Mouse (Mus musculus): ENCODE data around the gene Psmg4.

Psmg4 gene

GRCm38 (mm10) chr13:34162491-34163303 lies at the start of gene Psmg4:
TSS of gene Psmg4 (plus strand) at chr13:34162964.
- in situ Hi-C loops (cut with MboI; ENCODE audit: low pct_unique_long_range_greater_than_20kb in 1 of 2, low sequenced_read_pairs in 2 of 2, unreplicated experiment in 1 of 2) = no loop called here

DNA sequence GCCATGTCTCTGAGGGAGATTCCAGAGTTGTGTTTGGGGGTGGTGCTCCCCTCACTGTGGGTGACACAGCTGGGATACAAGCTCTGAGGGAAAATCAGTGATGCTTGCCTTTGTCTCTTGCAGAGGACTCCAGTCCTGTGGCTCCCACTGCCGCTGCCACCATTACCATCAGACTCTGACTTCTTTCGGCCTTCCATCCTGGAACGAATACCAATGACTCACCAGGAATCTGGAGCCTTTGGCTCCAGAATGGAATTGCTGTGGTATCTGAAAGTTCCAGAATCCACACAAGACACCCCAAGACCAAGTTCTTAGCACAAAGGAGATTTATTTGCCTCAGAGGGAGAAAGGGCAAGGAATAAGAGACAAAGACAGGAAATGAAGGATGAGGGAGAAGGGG lies 49.7 kb upstream of the Psmg4 start:
- in situ Hi-C loops (cut with MboI; ENCODE audit: low pct_unique_long_range_greater_than_20kb in 1 of 2, low sequenced_read_pairs in 2 of 2, unreplicated experiment in 1 of 2) = no loop called here

DNA sequence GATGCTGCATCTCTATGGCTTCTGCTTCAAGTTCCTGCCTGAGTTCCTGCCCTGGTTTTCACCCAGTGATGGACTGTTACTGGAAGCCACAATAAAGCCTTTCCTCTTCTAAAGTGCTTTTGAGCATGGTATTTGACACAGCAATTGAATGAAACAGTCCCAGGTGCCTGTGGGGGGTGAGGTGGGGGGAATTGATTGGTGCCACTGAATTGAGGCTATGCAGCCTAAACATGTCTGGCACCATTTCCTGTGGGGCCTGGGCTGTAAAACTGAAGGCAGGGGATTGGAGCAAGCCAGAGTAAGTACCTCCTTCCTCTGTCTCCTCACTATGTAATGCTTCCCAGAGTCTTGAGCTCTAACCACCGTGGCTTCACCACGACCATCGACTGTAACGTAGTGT lies 48.1 kb upstream of the Psmg4 start:
- in situ Hi-C loops (cut with MboI; ENCODE audit: low pct_unique_long_range_greater_than_20kb in 1 of 2, low sequenced_read_pairs in 2 of 2, unreplicated experiment in 1 of 2) = no loop called here

GRCm38 (mm10) chr13:34116508-34116907 lies 46.3 kb upstream of the Psmg4 start:
- in situ Hi-C loops (cut with MboI; ENCODE audit: low pct_unique_long_range_greater_than_20kb in 1 of 2, low sequenced_read_pairs in 2 of 2, unreplicated experiment in 1 of 2) = no loop called here

DNA sequence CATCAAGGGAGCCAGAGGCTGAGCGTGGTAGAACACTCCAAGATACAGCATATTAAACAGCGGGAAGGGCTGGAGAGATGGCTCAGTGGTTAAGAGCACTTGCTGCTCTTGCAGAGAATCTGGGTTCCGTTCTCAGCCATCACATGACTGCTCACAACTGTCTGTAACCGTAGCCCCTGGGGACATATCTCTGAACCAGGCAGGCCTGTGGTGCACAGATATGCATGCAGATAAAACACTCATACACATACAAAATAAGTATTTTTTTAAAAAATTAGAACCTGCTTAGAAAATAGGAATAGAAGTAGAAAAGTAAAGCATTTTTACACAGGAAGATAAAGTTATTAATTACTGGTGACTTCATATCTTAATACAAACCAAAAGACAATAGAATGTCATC lies 43.9 kb upstream of the Psmg4 start:
- in situ Hi-C loops (cut with MboI; ENCODE audit: low pct_unique_long_range_greater_than_20kb in 1 of 2, low sequenced_read_pairs in 2 of 2, unreplicated experiment in 1 of 2) = no loop called here

GRCm38 (mm10) chr13:34119406-34119805 lies 43.4 kb upstream of the Psmg4 start:
- in situ Hi-C loops (cut with MboI; ENCODE audit: low pct_unique_long_range_greater_than_20kb in 1 of 2, low sequenced_read_pairs in 2 of 2, unreplicated experiment in 1 of 2) = no loop called here

- in situ Hi-C loops (cut with MboI; ENCODE audit: low pct_unique_long_range_greater_than_20kb in 1 of 2, low sequenced_read_pairs in 2 of 2, unreplicated experiment in 1 of 2) = no loop called here
Observed at GRCm38 (mm10) chr13:34120536-34120935, 42.2 kb upstream of the Psmg4 start.

- in situ Hi-C loops (cut with MboI; ENCODE audit: low pct_unique_long_range_greater_than_20kb in 1 of 2, low sequenced_read_pairs in 2 of 2, unreplicated experiment in 1 of 2) = no loop called here
Observed at GRCm38 (mm10) chr13:34125711-34126110, 37.1 kb upstream of the Psmg4 start.

DNA sequence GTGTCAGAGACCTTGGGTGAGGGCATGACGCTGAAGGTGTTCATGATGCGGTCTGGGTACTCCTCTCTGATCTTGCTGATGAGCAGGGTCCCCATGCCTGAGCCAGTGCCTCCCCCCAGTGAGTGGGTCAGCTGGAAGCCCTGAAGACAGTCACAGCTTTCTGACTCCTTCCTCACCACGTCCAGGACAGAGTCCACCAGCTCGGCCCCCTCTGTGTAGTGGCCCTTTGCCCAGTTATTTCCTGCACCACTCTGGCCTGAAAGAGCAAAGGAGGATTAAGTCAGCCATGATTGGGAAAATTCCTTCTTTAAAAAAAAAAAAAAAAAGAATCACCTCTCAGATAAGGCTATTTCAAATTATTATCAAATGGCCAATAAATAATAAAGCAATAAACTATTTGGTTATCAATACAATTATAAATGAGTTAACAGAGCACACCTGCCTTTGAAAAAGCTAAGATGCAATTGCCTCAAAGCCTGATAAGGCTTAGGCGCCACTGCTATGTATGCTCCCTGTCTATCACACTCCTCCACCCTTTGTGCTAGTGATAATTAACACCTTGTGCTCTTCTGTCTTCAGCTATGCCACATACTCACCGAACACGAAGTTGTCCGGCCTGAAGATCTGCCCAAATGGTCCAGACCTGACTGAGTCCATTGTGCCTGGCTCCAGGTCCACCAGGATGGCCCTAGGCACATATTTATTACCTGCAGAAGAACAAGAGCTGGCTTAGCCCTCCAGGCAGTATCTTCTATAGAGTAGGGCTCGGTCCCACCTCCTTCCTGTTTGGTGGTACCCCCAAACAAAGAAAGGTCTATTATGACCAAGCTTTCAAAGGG lies 34.3 kb upstream of the Psmg4 start:
- in situ Hi-C loops (cut with MboI; ENCODE audit: low pct_unique_long_range_greater_than_20kb in 1 of 2, low sequenced_read_pairs in 2 of 2, unreplicated experiment in 1 of 2) = no loop called here

- in situ Hi-C loops (cut with MboI; ENCODE audit: low pct_unique_long_range_greater_than_20kb in 1 of 2, low sequenced_read_pairs in 2 of 2, unreplicated experiment in 1 of 2) = no loop called here
Observed at GRCm38 (mm10) chr13:34129485-34130225, 33.1 kb upstream of the Psmg4 start.

DNA sequence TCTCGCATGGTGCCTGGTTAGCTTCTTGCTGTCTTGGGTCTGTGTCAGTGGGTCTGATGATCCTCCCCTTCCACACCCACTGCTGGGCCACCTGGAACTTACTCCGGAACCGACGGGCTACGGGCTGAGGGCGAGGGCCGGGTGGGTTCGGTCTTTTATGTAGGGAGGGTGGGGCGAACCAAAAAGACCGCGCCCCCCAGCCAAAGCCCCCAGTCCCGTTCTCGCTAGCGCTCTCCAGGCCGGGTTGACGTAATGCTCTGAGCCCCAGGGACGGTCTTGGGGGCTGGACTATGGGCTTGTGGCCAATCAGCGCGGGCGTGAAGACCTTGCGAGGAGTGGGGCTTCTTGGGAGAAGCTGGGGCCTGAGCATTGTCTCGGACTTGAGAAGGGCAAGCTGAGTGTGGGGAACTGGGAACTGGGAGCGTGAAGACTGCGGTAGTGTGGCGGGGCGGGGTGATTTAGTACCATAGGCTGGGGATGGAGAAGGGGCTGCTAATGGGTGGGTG lies 32.5 kb upstream of the Psmg4 start, which contains the start of gene Tubb2b:
TSS of gene Tubb2b (minus strand) at position 241 of the 506 bp plus-strand sequence.
- in situ Hi-C loops (cut with MboI; ENCODE audit: low pct_unique_long_range_greater_than_20kb in 1 of 2, low sequenced_read_pairs in 2 of 2, unreplicated experiment in 1 of 2) = no loop called here

DNA sequence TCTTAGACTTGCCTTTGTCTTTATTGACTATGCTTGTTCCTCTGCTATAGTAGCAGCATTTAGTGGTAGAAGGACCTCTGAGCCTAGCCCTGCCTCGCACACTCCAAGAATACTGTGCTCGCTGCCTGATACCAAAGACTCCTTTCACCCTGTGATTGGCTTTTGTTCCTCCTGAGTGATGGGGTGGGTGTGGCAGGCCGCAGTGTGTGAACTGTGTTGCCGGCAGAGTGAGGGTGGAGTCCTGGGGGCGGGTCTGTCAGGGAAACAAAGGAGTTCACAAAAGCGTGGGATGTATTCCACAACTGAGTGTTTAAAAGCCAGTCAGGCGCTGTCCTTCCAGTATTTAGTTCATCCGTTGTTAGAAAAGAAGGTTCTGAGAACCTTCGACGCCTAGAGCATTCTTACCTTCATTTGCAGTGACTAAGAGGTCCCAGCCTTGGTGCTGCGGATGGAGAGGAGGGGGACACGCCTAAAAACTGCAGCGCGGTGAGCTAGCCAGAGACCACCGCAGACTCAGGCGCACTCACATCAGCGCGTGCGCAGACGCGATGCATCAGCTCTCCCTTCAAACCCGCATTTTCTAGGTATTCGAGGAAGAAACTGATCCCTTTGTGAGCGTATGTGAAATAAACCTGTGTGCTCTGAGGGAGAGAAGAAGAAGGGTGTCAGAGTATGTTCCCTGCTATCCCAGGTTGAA lies 31.6 kb upstream of the Psmg4 start:
- in situ Hi-C loops (cut with MboI; ENCODE audit: low pct_unique_long_range_greater_than_20kb in 1 of 2, low sequenced_read_pairs in 2 of 2, unreplicated experiment in 1 of 2) = no loop called here

DNA sequence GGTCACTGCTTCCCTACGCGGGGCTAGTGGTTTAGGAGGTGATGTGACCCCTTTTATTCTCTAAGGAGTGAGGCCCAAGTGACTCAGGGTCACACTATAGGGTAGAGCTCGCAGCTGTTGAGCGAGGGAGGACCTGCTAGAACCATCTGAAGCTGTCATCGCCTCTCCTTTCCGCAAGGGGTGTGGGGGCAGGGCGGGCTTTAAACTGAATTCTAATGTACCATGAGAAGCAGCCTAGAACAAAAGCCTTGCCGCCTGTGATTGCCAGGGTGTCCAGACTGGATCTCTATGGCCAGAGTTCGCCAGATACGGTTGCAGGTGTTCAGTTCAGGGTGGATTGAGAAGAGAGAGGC lies 31.1 kb upstream of the Psmg4 start:
- in situ Hi-C loops (cut with MboI; ENCODE audit: low pct_unique_long_range_greater_than_20kb in 1 of 2, low sequenced_read_pairs in 2 of 2, unreplicated experiment in 1 of 2) = no loop called here

- in situ Hi-C loops (cut with MboI; ENCODE audit: low pct_unique_long_range_greater_than_20kb in 1 of 2, low sequenced_read_pairs in 2 of 2, unreplicated experiment in 1 of 2) = no loop called here
Observed at GRCm38 (mm10) chr13:34132299-34132698, 30.5 kb upstream of the Psmg4 start.

DNA sequence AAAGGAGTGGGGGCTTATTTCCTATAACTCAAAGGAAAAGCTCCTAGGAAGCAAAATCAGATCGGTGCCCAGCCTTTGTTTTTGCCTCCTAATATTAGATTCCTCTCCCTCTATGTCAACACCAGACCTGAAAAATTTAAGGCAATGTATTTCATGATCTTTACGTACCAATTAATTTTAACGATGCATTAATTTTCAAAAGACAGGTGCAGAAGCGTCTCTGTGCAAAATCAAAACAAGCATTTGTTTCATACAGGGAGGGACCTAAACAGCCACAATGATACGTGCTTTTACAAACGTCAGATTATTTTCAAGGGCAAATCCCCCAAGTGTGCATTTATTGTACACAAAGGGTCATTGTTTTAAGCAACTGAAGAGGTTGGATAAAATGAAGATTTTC lies 29.9 kb upstream of the Psmg4 start:
- in situ Hi-C loops (cut with MboI; ENCODE audit: low pct_unique_long_range_greater_than_20kb in 1 of 2, low sequenced_read_pairs in 2 of 2, unreplicated experiment in 1 of 2) = no loop called here

DNA sequence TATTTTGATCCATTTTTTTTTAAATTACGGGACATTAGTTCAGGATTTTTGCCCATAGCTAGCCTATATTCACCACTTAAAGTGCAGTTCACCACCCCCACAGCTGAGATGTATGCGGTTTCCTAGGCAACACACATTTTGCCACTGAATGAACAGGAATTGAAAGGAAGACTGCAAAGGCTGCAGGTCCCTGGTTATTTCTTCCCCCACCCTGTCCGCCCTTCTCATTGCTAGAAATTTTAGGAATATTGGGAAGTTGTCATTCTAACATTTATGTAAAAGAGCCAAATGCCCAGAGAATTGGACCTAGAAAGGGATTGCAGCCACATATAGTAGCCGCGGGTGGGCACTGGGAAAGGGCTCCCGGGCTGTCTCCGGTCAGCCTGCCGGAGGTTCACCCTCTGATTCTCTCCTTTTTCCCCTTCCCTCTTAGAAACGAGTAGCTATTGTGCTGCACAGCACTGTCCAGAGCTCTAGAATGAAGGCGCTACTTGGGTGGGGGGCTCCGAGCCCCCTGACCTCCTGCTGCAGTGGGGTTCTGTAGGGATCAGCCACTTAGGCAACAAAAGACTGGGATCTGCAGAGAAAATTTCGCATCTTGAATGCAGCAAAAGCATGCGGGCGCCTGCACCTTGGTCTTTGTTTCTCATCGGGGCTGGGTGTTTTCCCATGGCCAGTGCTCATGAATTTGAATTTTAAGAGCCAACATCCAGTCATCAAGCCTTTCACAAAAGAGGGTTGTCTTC lies 29.3 kb upstream of the Psmg4 start:
- in situ Hi-C loops (cut with MboI; ENCODE audit: low pct_unique_long_range_greater_than_20kb in 1 of 2, low sequenced_read_pairs in 2 of 2, unreplicated experiment in 1 of 2) = no loop called here

GRCm38 (mm10) chr13:34134276-34134675 lies 28.5 kb upstream of the Psmg4 start:
- in situ Hi-C loops (cut with MboI; ENCODE audit: low pct_unique_long_range_greater_than_20kb in 1 of 2, low sequenced_read_pairs in 2 of 2, unreplicated experiment in 1 of 2) = no loop called here

- in situ Hi-C loops (cut with MboI; ENCODE audit: low pct_unique_long_range_greater_than_20kb in 1 of 2, low sequenced_read_pairs in 2 of 2, unreplicated experiment in 1 of 2) = no loop called here
Observed at GRCm38 (mm10) chr13:34136605-34137004, 26.2 kb upstream of the Psmg4 start.

Data from mouse embryonic stem cell (cell line).